Mouse (Mus musculus): ENCODE measurements around the gene Hmgb3. TPM values are rescaled to one million over a fixed set of nuclear protein-coding genes. Genes with fewer than 3 reads are reported as not detected.

Hmgb3 gene
- total RNA-seq (2023): 10 to 100 TPM; 45.1 to 58.6 TPM

DNA sequence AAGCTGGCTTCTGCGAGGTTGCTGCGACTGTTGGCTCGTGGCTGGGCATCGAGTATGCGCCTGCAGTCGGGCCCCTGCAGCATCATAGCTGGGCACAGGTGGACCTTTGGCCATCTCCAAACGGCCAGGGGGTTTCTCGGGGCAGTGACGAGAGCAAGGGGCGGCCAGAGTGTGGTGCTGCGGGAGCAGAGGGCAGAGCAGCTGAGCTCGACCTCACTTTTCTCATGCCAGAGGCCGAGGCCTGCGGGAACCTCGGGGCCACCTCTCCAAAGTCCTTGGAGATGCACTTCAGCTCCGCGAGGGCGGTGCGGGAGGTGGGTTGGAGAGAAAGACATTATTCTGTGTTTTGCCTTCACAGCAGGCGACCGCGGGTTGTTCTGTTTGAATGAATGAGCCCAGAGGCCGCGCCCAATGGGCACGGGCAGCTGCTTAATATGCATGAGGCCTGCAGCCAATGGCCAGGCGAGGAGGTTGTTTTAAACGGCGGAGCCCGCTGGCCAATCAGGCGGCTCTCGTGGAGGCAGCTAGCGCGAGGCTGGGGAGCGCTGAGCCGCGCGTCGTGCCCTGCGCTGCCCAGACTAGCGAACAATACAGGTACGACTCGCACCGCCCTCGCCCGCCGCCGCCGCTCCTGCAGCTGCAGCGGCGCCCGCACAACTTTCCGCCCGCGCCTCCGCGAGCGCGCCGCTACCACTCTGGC lies at the start of gene Hmgb3:
Gene Hmgb3 (plus strand): TSS at position 504 of the 700 bp plus-strand sequence.

Other genes with a start within 250 kb of the Hmgb3 start
- gene Mtmr1, start 191.2 kb upstream of the Hmgb3 start, total RNA-seq (2023): 10 to 100 TPM; 18.0 to 18.9 TPM
- 1 to 10 TPM; 1.9 to 5.3 TPM for gene Cd99l2, start 63.1 kb upstream of the Hmgb3 start, total RNA-seq (2023)
- not detected for gene Gpr50, start 107.7 kb downstream of the Hmgb3 start, total RNA-seq (2023)